Mouse (Mus musculus) limb, embryonic 14.5 days (tissue): ENCODE measurements around the gene Shpk. TPM values are rescaled to one million over a fixed set of nuclear protein-coding genes. Genes with fewer than 3 reads are reported as not detected.

Experiments
- ATAC-seq: fragments of 200-750 bp; cut with Nextera tagmentation; 2 replicates; pipeline ENCODE4 v1.8.0; 2017; ENCODE audit warnings: low read depth, moderate number of reproducible peaks, moderate TSS enrichment; ENCODE audit not compliant: low FRiP score
- DNase-seq: peaks from one replicate; pipeline ENCODE4 v3.0.0-alpha.2; 2015; ENCODE audit warnings: low spot score
- H3K27ac ChIP-seq: fragments of 300-500 bp; sonication (generic); replicated peaks from 2 replicates; pipeline ENCODE4 v1.5.1; 2014; ENCODE audit warnings: low read depth, mild to moderate bottlenecking, low read length, moderate library complexity, mixed read lengths
- H3K27me3 ChIP-seq: fragments of 300-500 bp; sonication (generic); 2 replicates; pipeline ENCODE4 v1.6.1; 2014; ENCODE audit warnings: low read length, mixed read lengths; ENCODE audit not compliant: control insufficient read depth, insufficient read depth
- H3K36me3 ChIP-seq: fragments of 300-500 bp; sonication (generic); 2 replicates; pipeline ENCODE4 v1.6.1; 2014; ENCODE audit warnings: mild to moderate bottlenecking, low read length, moderate library complexity, mixed read lengths; ENCODE audit not compliant: control insufficient read depth, insufficient read depth
- H3K4me1 ChIP-seq: fragments of 300-500 bp; sonication (generic); 2 replicates; pipeline ENCODE4 v1.6.1; 2014; ENCODE audit warnings: antibody characterized with exemption, low read length, mixed read lengths; ENCODE audit not compliant: control insufficient read depth, insufficient read depth
- H3K4me2 ChIP-seq: fragments of 300-500 bp; sonication (generic); replicated peaks from 2 replicates; pipeline ENCODE4 v1.6.1; 2014; ENCODE audit warnings: low read depth, mild to moderate bottlenecking, low read length, moderate library complexity; ENCODE audit not compliant: severe bottlenecking
- H3K4me3 ChIP-seq: fragments of 300-500 bp; sonication (generic); replicated peaks from 2 replicates; pipeline ENCODE4 v1.5.1; 2014; ENCODE audit warnings: low read length
- H3K9ac ChIP-seq: fragments of 300-500 bp; sonication (generic); 2 replicates; pipeline ENCODE4 v1.6.1; 2014; ENCODE audit warnings: mild to moderate bottlenecking, low read depth, low read length, moderate library complexity; ENCODE audit not compliant: severe bottlenecking
- H3K9me3 ChIP-seq: fragments of 300-500 bp; sonication (generic); 2 replicates; pipeline ENCODE4 v1.6.1; 2016; ENCODE audit warnings: low read length; ENCODE audit not compliant: control insufficient read depth
- POLR2A ChIP-seq: fragments of 200-500 bp; IDR thresholded peaks from 2 replicates; pipeline ENCODE4 v1.8.0; 2012; ENCODE audit warnings: inconsistent platforms, mild to moderate bottlenecking, moderate library complexity, borderline replicate concordance; ENCODE audit not compliant: insufficient read depth, insufficient read length; ENCODE audit errors: extremely low read depth
- whole genome bisulfite sequencing: fragments of 180-500 bp; shearing (Covaris S2); extraction: QIAGEN DNeasy Blood & Tissue Kit; methylation state at CpG from one replicate; pipeline ENCODE4 v1.1.7; 2014; 5-methylcytosine and 5-hydroxymethylcytosine counted together
- polyA plus RNA-seq, 2 experiments: library from polyadenylated mRNA; depleted of rRNA in 1 of 2; stranded (reverse) in 1 of 2; unstranded in 1 of 2; fragments of >200 nt; fragmentation: Nextera tagmentation in 1 of 2; extraction: Ambion mirVana in 1 of 2; gene quantifications; 2 replicates each; pipeline versions ENCODE4 v1.2.1 to v1.2.3; 2012 to 2014

Gene Shpk
- polyA plus RNA-seq, 2 experiments, result 1.8 to 3.0 TPM

GRCm38 (mm10) chr11:73228881-73229280, 29.6 kb downstream of the Shpk start:
- H3K27me3 ChIP-seq, result no peaks in the 10 kb centered on the region
- no peaks in the 10 kb centered on the region for H3K4me1 ChIP-seq
- TF ChIP-seq POLR2A, result no peak
- DNase-seq, result no peak
- no peak overlapping the region for H3K27ac ChIP-seq
- H3K4me2 ChIP-seq, result no peak overlapping the region
- no peak for ATAC-seq
- no peaks in the 10 kb centered on the region for H3K9me3 ChIP-seq
- H3K4me3 ChIP-seq, result no peak overlapping the region
- H3K36me3 ChIP-seq, result no peaks in the 10 kb centered on the region
- WGBS, result 73% methylated on average over 5 of the region's 5 CpGs
- H3K9ac ChIP-seq, result no peak overlapping the region

- DNase-seq (no peak), ATAC-seq (no peak)
- no peaks in the 10 kb centered on the region for H3K4me1 ChIP-seq
- no peak for TF ChIP-seq POLR2A
- no peak overlapping the region for H3K4me2 ChIP-seq
- H3K27ac ChIP-seq, result no peak overlapping the region
- H3K36me3 ChIP-seq, result no peaks in the 10 kb centered on the region
- WGBS, result 90% methylated on average over 5 of the region's 5 CpGs
- no peaks in the 10 kb centered on the region for H3K9me3 ChIP-seq
- no peak overlapping the region for H3K4me3 ChIP-seq
- no peaks in the 10 kb centered on the region for H3K27me3 ChIP-seq
- no peak overlapping the region for H3K9ac ChIP-seq
Observed at GRCm38 (mm10) chr11:73230081-73230480, 30.8 kb downstream of the Shpk start.

DNA sequence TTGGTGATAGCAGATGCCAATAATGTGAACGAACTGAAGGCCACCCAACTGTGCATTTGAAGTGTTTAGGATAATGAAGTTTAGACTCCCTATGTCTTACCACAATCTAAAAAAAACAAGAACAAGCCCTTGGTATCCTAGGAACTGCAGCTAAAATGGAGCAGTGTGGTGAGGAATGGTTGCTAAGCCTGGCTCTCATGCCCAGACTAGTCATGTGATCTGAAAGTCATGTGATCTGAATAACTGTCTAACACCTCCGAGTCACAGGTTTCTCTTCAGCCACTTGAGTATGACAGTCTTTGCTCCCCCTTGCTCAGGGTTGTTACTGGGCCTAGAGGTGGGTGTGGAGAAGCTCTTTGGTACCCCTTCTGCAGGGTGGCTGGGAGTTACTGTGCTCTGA, 33.3 kb downstream of the Shpk start:
- Histone ChIP-seq H3K4me1 (peaks cover 22% of the 10 kb centered on the region), H3K27me3 (no peaks in the 10 kb centered on the region), H3K9ac (no peak overlapping the region), H3K9me3 (no peaks in the 10 kb centered on the region), H3K4me2 (no peak overlapping the region), H3K4me3 (no peak overlapping the region), H3K27ac (no peak overlapping the region), H3K36me3 (no peaks in the 10 kb centered on the region)
- no peak for TF ChIP-seq POLR2A
- DNase-seq (no peak), ATAC-seq (no peak)
- WGBS, result 68% methylated on average over 2 of the region's 2 CpGs

DNA sequence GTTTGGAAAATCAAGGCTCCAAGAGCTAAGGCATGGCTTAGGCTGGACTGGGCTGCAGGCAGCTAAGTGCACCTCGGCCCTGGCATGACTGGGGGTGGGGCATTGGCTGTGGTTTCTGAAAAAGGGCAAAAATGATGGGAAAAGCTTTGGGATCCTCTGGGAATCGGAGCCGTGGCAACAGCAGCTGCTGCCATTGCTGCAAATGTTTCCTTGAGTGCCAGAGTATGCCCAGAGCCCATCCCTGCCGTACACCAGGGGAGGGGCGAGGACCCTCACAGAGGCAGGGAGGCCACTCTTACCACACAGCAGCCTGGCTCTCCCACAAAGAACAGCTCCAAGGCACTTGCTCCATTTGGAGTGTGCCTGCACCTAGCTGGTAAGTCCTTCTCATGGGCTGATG, 34.7 kb downstream of the Shpk start, which contains the start of gene Trpv1:
Gene Trpv1, plus strand, starts transcription at position 301 of the 400 bp plus-strand sequence.
- DNase-seq, result no peak
- ATAC-seq, result no peak
- no peaks in the 10 kb centered on the region for H3K27me3 ChIP-seq
- H3K27ac ChIP-seq, result no peak within 1 kb of the TSS
- no peak for TF ChIP-seq POLR2A
- H3K9ac ChIP-seq, result no peak within 1 kb of the TSS
- 79% methylated on average over 5 of the region's 5 CpGs for WGBS
- no peaks in the 10 kb centered on the region for H3K9me3 ChIP-seq
- H3K36me3 ChIP-seq, result no peaks in the 10 kb centered on the region
- no peak within 1 kb of the TSS for H3K4me3 ChIP-seq
- peaks cover 25% of the 10 kb centered on the region for H3K4me1 ChIP-seq
- H3K4me2 ChIP-seq, result no peak within 1 kb of the TSS

GRCm38 (mm10) chr11:73235990-73236701, 36.9 kb downstream of the Shpk start:
- no peaks in the 10 kb centered on the region for H3K9me3 ChIP-seq
- peak overlapping the region; percentile 84 for H3K27ac ChIP-seq
- peaks cover 25% of the 10 kb centered on the region for H3K4me1 ChIP-seq
- no peaks in the 10 kb centered on the region for H3K36me3 ChIP-seq
- 0 out of 2 replicates have a peak overlapping the region, but pooled peaks have one; percentile 13 for H3K4me2 ChIP-seq
- DNase-seq, result peak; percentile 87
- peak overlapping the region; percentile 44 for H3K9ac ChIP-seq
- 21% methylated on average over 5 of the region's 5 CpGs for WGBS
- H3K27me3 ChIP-seq, result no peaks in the 10 kb centered on the region
- no peak for TF ChIP-seq POLR2A
- no peak overlapping the region for H3K4me3 ChIP-seq
- peak; percentile 89 for ATAC-seq

DNA sequence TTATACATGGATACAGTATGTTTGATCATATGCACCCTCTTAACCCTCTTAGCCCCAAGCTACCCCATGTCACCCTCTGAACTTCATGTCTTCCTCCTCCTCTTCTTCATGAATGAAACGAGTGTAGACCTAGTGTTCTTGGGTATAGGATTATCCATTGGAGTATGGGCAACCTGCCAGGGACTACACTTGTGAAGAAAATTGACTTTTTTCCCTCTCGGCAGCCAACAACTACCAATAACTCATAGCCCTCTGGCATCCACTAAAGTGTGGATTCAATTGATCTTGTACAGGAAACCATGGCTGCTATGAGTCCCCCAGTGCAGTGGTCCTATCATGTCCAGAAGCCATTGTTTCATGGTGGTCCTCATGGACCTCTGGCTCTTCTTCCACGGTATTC, 37.5 kb downstream of the Shpk start:
- Histone ChIP-seq H3K4me2 (no peak overlapping the region), H3K36me3 (no peaks in the 10 kb centered on the region), H3K4me1 (peaks cover 25% of the 10 kb centered on the region), H3K9me3 (no peaks in the 10 kb centered on the region), H3K27ac (peak overlapping the region; percentile 84), H3K9ac (no peak overlapping the region), H3K27me3 (no peaks in the 10 kb centered on the region), H3K4me3 (no peak overlapping the region)
- peak; percentile 31; the same call in 1 of the 2 replicates for ATAC-seq
- DNase-seq, result peak; percentile 73
- no peak for TF ChIP-seq POLR2A
- WGBS, result 40% methylated on average over 3 of the region's 3 CpGs
